Mouse (Mus musculus): ENCODE data around the gene Krt35. TPM values are rescaled to one million over a fixed set of nuclear protein-coding genes. Genes with fewer than 3 reads are reported as not detected.

Gene Krt35
- not detected for total RNA-seq (2018; cell fraction: chromatin; rRNA removed)
- total RNA-seq (2018; cell fraction: cytosol; rRNA removed) = not detected
- not detected for total RNA-seq (2018; cell fraction: nucleus; rRNA removed)
- not detected in 3 replicates for polyA plus RNA-seq (2018)

GRCm38 (mm10) chr11:100096141-100096540 lies at the start of gene Krt35:
Krt35 (minus strand) TSS chr11:100096241.
- 82% methylated on average over 9 of the region's 9 CpGs for WGBS (ENCODE audit: missing documents)
- Histone ChIP-seq H3K79me2 (ENCODE audit: inconsistent target) (no peaks in the 10 kb centered on the region), H3K36me3 (ENCODE audit: inconsistent target) (no peaks in the 10 kb centered on the region), H3K27ac (no peak within 1 kb of the TSS), H3K4me3 (ENCODE audit: inconsistent target) (no peak within 1 kb of the TSS)

DNA sequence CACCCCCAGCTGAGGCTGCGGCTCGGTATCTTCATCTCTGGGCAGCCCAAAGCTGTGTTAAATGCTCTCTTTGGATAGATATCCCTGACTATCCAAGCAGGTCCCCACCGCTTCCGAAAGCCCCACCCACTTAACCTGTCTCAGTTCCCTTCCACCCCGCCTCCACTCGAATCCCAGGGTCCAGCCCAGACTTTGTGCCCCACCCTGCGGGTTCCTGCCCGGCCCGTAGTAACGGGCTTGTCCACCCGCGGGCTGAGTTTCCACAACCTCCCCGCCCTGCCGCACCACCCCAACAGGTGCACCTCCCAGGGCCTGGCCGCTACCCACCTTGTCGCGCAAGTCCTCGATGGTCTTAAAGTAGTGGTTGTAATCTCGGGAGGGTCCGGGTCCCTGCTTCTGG lies 49.1 kb upstream of the Krt35 start:
- H3K4me3 ChIP-seq (ENCODE audit: inconsistent target) = no peak overlapping the region
- WGBS (ENCODE audit: missing documents) = 6% methylated on average over 20 of the region's 20 CpGs
- H3K27ac ChIP-seq = no peak overlapping the region
- no peaks in the 10 kb centered on the region for H3K79me2 ChIP-seq (ENCODE audit: inconsistent target)
- no peaks in the 10 kb centered on the region for H3K36me3 ChIP-seq (ENCODE audit: inconsistent target)

DNA sequence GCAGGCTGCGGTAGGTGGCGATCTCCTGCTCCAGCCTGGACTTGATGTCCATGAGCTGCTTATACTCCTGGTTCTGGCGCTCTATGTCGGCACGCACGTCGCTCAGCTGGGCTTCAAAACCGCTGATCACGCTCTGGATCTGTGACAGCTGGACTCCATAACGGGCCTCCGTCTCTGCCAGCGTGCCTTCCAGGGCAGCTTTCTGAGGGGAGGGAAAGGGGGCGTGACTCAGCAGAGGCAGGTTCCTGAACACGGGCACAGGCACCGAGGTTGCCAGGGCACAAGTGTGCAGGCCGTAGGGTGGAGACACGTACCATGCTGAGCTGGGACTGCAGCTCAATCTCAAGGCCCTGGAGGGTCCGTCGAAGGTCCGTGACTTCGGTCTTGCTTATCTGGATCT lies 44.9 kb upstream of the Krt35 start:
- Histone ChIP-seq H3K36me3 (ENCODE audit: inconsistent target) (no peaks in the 10 kb centered on the region), H3K79me2 (ENCODE audit: inconsistent target) (no peaks in the 10 kb centered on the region), H3K27ac (no peak overlapping the region), H3K4me3 (ENCODE audit: inconsistent target) (no peak overlapping the region)
- WGBS (ENCODE audit: missing documents) = 90% methylated on average over 19 of the region's 21 CpGs

- Histone ChIP-seq H3K36me3 (ENCODE audit: inconsistent target) (no peaks in the 10 kb centered on the region), H3K79me2 (ENCODE audit: inconsistent target) (no peaks in the 10 kb centered on the region), H3K27ac (no peak overlapping the region), H3K4me3 (ENCODE audit: inconsistent target) (no peak overlapping the region)
- 80% methylated on average over 2 of the region's 2 CpGs for WGBS (ENCODE audit: missing documents)
Observed at GRCm38 (mm10) chr11:100139391-100139790, 43.4 kb upstream of the Krt35 start.

DNA sequence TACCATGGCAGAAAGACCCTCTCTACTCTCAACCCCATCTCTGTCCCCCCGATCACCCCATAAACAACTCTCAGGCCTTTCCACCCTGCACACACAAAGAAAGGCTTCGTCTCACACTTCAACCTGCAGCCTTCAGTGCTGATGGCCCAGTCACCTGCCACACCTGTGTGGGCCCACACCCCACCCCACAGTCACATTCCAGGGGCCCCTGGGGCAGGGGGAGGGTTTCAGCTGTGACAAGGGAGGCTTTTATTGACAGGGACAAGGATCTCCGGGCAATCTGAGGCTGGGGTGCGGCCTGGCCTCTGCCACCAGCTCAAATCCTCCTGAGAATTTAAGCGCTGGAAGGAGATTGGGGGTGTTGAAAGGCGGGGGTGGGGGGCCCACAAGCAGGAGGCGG lies 42.8 kb upstream of the Krt35 start:
- Histone ChIP-seq H3K4me3 (ENCODE audit: inconsistent target) (no peak overlapping the region), H3K36me3 (ENCODE audit: inconsistent target) (no peaks in the 10 kb centered on the region), H3K27ac (no peak overlapping the region), H3K79me2 (ENCODE audit: inconsistent target) (no peaks in the 10 kb centered on the region)
- WGBS (ENCODE audit: missing documents) = 83% methylated on average over 7 of the region's 7 CpGs

DNA sequence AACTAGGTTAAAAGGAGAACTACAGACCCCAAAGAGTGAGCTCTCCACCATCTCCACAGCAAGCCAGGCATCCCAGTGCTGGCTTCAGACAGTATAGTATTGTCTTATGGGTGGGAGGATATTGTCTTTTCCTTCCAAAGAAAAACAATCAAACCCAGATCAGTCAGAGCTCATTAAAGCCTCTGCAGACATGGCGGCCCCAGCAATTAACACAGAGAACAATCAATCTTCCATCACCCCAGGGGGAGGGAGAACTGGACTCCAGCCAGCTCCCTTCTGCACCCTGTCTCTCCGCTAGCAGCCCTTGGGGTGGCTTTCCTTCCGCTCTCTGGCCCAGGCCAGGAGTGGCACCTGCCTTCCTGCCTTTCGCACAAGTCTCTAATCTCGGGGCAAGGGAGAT lies 41.7 kb upstream of the Krt35 start:
- Histone ChIP-seq H3K27ac (no peak overlapping the region), H3K36me3 (ENCODE audit: inconsistent target) (no peaks in the 10 kb centered on the region), H3K4me3 (ENCODE audit: inconsistent target) (no peak overlapping the region), H3K79me2 (ENCODE audit: inconsistent target) (no peaks in the 10 kb centered on the region)
- 67% methylated on average over 5 of the region's 5 CpGs for WGBS (ENCODE audit: missing documents)

GRCm38 (mm10) chr11:100136559-100136958 lies 40.5 kb upstream of the Krt35 start:
- WGBS (ENCODE audit: missing documents) = 42% methylated on average over 5 of the region's 5 CpGs
- no peaks in the 10 kb centered on the region for H3K79me2 ChIP-seq (ENCODE audit: inconsistent target)
- H3K36me3 ChIP-seq (ENCODE audit: inconsistent target) = no peaks in the 10 kb centered on the region
- H3K27ac ChIP-seq = no peak overlapping the region
- H3K4me3 ChIP-seq (ENCODE audit: inconsistent target) = no peak overlapping the region

DNA sequence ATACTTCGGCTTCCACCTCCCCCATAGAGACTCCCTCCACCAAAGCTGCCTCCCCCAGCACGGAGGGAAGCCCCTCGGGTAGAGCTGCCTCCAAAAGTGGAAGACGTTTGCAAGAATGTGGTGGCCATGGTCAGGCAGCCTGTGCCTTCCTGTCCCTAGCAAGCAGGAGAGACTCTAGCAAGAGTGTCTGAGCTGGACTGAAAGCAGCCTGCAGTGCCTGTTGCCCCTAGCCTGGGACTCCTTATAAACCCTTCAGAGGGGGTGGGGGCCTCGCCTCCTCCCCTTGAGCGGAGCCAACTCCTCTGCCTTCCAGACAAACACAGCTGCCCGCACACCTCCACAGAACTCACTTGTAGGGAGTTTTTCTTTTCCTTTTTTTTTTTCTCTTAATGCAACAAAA lies 39.7 kb upstream of the Krt35 start, which contains the start of gene Krt15:
Gene Krt15 (minus strand): TSS at position 198 of the 400 bp plus-strand sequence.
- 54% methylated on average over 7 of the region's 7 CpGs for WGBS (ENCODE audit: missing documents)
- Histone ChIP-seq H3K4me3 (ENCODE audit: inconsistent target) (no peak within 1 kb of the TSS), H3K79me2 (ENCODE audit: inconsistent target) (no peaks in the 10 kb centered on the region), H3K36me3 (ENCODE audit: inconsistent target) (no peaks in the 10 kb centered on the region), H3K27ac (no peak within 1 kb of the TSS)

DNA sequence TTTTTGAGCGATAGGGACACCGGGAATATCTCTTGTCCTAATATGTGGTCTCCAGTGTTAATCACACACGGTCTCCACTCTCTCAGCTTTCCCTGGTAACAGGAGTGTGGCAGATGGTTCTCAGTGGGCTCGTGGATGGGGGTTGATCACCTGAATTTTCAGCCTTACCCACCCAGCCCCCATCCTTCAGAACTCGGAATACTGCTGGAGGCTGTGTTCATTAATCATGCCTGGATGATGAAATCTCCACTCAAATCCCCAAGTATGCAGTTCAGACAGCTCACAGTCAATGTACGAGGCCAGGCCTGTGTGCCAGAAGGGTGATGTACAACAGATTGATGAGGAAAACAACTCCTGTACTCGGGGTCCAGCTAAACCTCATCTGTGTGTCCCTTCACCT lies 28.9 kb upstream of the Krt35 start:
- H3K4me3 ChIP-seq (ENCODE audit: inconsistent target) = no peak overlapping the region
- H3K36me3 ChIP-seq (ENCODE audit: inconsistent target) = no peaks in the 10 kb centered on the region
- no peak overlapping the region for H3K27ac ChIP-seq
- 84% methylated on average over 7 of the region's 7 CpGs for WGBS (ENCODE audit: missing documents)
- H3K79me2 ChIP-seq (ENCODE audit: inconsistent target) = no peaks in the 10 kb centered on the region

DNA sequence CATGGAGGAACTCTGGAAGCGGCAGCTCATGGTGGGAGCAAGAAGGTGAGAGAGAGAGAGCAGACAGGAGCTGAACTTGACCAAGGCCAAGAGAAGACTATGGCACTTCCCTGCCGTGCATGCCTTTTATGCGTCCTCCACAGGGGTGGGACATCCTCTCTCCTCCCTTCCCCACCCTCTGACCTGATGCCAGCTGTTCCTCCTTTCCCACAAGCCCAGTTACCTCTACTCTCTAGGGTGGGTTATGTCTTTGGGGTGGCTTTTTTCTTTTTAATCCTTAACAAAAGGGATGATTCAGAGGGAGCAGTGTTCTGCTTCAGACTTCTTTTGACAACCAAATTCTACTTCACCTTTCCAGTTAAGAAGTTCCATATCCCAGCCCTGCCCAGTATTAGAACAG lies 25.4 kb upstream of the Krt35 start, which contains the start of gene Krt13:
Gene Krt13 (minus strand): TSS at position 101 of the 400 bp plus-strand sequence.
- Histone ChIP-seq H3K4me3 (ENCODE audit: inconsistent target) (no peak within 1 kb of the TSS), H3K27ac (no peak within 1 kb of the TSS), H3K36me3 (ENCODE audit: inconsistent target) (no peaks in the 10 kb centered on the region), H3K79me2 (ENCODE audit: inconsistent target) (no peaks in the 10 kb centered on the region)
- WGBS (ENCODE audit: missing documents) = 78% methylated on average over 3 of the region's 3 CpGs

- no peaks in the 10 kb centered on the region for H3K79me2 ChIP-seq (ENCODE audit: inconsistent target)
- WGBS (ENCODE audit: missing documents) = 88% methylated on average over 5 of the region's 5 CpGs
- no peak overlapping the region for H3K4me3 ChIP-seq (ENCODE audit: inconsistent target)
- no peaks in the 10 kb centered on the region for H3K36me3 ChIP-seq (ENCODE audit: inconsistent target)
- no peak overlapping the region for H3K27ac ChIP-seq
Observed at GRCm38 (mm10) chr11:100120331-100120730, 24.3 kb upstream of the Krt35 start.

- Histone ChIP-seq H3K27ac (no peak overlapping the region), H3K4me3 (ENCODE audit: inconsistent target) (no peak overlapping the region), H3K79me2 (ENCODE audit: inconsistent target) (no peaks in the 10 kb centered on the region), H3K36me3 (ENCODE audit: inconsistent target) (no peaks in the 10 kb centered on the region)
- 100% methylated on average over 2 of the region's 2 CpGs for WGBS (ENCODE audit: missing documents)
Observed at GRCm38 (mm10) chr11:100113742-100114029, 17.6 kb upstream of the Krt35 start.

GRCm38 (mm10) chr11:100112935-100113741 lies 17.1 kb upstream of the Krt35 start:
- Histone ChIP-seq H3K79me2 (ENCODE audit: inconsistent target) (no peaks in the 10 kb centered on the region), H3K27ac (no peak overlapping the region), H3K4me3 (ENCODE audit: inconsistent target) (no peak overlapping the region), H3K36me3 (ENCODE audit: inconsistent target) (no peaks in the 10 kb centered on the region)
- 90% methylated on average over 11 of the region's 11 CpGs for WGBS (ENCODE audit: missing documents)

DNA sequence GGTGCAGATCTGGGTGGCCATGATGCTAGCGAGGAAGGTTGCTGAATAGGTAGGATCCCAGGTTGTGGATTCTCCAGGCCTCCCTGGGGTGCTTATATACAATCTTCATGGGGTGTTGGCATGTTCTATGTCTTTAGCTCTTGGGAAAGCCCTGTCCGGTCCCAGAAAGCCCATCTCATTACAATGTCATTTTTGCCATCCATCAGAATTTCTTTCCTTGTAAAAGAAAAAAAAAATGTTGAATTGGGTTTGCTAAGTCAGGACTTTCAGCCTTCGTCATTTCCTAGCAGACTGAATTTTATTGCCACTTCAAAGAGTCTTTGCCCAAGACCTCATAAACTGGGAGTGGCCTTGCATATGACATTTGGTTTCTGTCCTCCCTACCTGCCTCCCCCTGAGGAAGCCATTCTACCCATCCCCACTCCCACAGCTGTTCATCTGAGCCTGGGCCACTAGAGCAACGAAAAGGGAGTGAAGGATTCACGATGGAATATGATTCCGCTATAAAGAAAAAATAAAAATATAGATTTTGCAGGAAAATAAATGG lies 9.6 kb upstream of the Krt35 start, which contains the start of gene Krt36:
Gene Krt36 (minus strand): TSS at position 51 of the 547 bp plus-strand sequence.
- no peaks in the 10 kb centered on the region for H3K79me2 ChIP-seq (ENCODE audit: inconsistent target)
- H3K27ac ChIP-seq = no peak within 1 kb of the TSS
- 87% methylated on average over 6 of the region's 6 CpGs for WGBS (ENCODE audit: missing documents)
- no peak within 1 kb of the TSS for H3K4me3 ChIP-seq (ENCODE audit: inconsistent target)
- H3K36me3 ChIP-seq (ENCODE audit: inconsistent target) = no peaks in the 10 kb centered on the region

DNA sequence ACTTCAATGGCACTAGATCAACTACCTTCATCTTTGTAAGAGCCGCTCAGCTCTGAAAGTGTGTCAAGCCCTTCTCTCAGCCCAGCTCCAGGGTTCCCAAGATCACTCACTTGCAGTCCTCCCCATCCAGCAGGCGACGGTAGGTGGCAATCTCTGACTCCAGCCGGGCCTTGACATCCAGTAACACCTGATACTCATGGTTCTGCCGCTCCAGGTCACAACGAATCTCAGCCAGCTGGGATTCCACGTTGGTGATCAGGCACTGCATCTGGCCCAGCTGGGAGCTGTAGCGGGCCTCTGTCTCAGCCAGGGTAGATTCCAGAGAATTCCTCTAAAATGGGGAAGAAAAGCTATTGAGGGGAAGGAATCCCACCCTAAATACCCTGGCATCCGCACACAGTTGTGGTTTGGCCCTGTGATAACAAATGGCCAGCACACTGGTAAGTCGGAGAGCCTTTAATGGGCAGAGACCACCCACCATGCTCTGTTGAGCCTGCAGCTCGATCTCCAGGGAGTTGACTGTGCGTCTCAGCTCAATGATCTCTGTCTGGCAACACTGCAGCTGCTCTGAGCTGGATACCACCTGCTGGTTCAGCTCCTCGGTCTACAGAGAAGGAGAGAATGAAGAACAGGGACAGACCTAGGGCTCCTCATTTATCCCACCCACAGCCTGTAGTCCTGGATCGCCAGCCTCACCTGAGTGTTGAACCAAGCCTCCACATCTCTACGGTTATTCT lies 6.8 kb upstream of the Krt35 start:
- WGBS (ENCODE audit: missing documents) = 81% methylated on average over 15 of the region's 15 CpGs

More for the DNA sequence above, 6.8 kb upstream of the Krt35 start:
- H3K79me2 ChIP-seq (ENCODE audit: inconsistent target) = no peaks in the 10 kb centered on the region
- no peak overlapping the region for H3K4me3 ChIP-seq (ENCODE audit: inconsistent target)
- H3K36me3 ChIP-seq (ENCODE audit: inconsistent target) = no peaks in the 10 kb centered on the region
- no peak overlapping the region for H3K27ac ChIP-seq
